Mouse (Mus musculus): ENCODE results near the gene Galnt10. TPM values are rescaled to one million over a fixed set of nuclear protein-coding genes. Genes with fewer than 3 reads are reported as not detected.

The Galnt10 gene
- polyA plus RNA-seq, 1 experiment from 2014 or later, result 11.6 TPM

DNA sequence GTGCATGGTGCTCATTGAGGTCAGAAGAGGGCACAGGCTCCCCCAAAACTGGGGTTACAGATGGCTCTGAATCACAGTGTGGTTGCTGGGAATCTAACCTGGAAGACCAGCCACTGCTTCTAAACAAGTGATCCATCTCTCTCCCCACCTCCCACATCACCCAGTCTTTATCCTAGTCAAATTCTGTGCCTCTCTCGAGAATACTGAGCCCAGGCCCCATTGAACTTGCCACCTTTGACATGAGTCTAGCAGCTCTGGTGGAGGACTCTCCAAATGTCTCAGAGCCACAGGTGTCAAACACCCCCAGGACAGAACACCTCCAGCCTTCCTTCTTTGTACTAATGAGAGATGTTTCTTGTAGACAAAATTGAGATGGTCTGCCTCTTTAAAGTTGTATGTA is 1.2 kb downstream of the Galnt10 start:
- H3K4me3 ChIP-seq (replicated peaks; ENCODE audit: low read depth, low read length), result peak overlapping the region; percentile 74
- peaks cover 23% of the 10 kb centered on the region for H3K4me1 ChIP-seq (ENCODE audit: control insufficient read depth, insufficient read depth, low read length)
- peak overlapping the region; percentile 97 for H3K4me2 ChIP-seq (ENCODE audit: low read length)
- H3K27me3 ChIP-seq (ENCODE audit: control insufficient read depth, insufficient read depth, low read length), result no peaks in the 10 kb centered on the region; the same call in 1 of the 2 replicates
- WGBS, result 8% methylated on average over 1 of the region's 1 CpGs
- H3K36me3 ChIP-seq (ENCODE audit: control insufficient read depth, insufficient read depth, low read length), result no peaks in the 10 kb centered on the region
- ATAC-seq (ENCODE audit: low FRiP score, low TSS enrichment) (no peak), DNase-seq (no peak)
- H3K9me3 ChIP-seq (ENCODE audit: control insufficient read depth, low read length), result no peaks in the 10 kb centered on the region
- H3K27ac ChIP-seq (replicated peaks; ENCODE audit: low read depth, low read length), result no peak overlapping the region
- H3K9ac ChIP-seq (replicated peaks; ENCODE audit: low read length), result no peak overlapping the region

DNA sequence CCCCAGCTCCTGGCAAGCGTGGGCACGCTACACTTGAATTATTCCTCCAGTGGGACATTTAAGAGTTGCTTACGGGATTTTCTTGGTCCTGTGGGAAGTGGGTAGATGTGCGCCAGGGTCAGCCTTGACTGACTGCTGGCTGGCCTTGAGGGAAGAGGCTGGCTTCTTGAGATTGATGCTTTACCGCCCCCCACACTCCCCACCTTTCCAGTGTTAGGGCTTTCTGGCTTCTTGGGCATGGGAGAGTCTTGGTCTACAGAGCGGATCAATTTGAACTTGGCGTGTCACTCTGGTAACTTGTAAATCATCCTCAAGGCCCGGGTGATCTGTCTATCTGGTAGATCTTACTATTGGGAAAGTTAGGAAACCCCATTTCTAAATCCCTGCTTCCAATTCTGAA is 1.7 kb downstream of the Galnt10 start:
- Histone ChIP-seq H3K4me2 (ENCODE audit: low read length) (peak overlapping the region; percentile 97), H3K4me1 (ENCODE audit: control insufficient read depth, insufficient read depth, low read length) (peaks cover 23% of the 10 kb centered on the region), H3K9me3 (ENCODE audit: control insufficient read depth, low read length) (no peaks in the 10 kb centered on the region), H3K27ac (replicated peaks; ENCODE audit: low read depth, low read length) (no peak overlapping the region), H3K9ac (replicated peaks; ENCODE audit: low read length) (no peak overlapping the region), H3K27me3 (ENCODE audit: control insufficient read depth, insufficient read depth, low read length) (no peaks in the 10 kb centered on the region; the same call in 1 of the 2 replicates), H3K4me3 (replicated peaks; ENCODE audit: low read depth, low read length) (peak overlapping the region; percentile 74), H3K36me3 (ENCODE audit: control insufficient read depth, insufficient read depth, low read length) (no peaks in the 10 kb centered on the region)
- no peak for DNase-seq
- 65% methylated on average over 8 of the region's 8 CpGs for WGBS
- ATAC-seq (ENCODE audit: low FRiP score, low TSS enrichment), result no peak

DNA sequence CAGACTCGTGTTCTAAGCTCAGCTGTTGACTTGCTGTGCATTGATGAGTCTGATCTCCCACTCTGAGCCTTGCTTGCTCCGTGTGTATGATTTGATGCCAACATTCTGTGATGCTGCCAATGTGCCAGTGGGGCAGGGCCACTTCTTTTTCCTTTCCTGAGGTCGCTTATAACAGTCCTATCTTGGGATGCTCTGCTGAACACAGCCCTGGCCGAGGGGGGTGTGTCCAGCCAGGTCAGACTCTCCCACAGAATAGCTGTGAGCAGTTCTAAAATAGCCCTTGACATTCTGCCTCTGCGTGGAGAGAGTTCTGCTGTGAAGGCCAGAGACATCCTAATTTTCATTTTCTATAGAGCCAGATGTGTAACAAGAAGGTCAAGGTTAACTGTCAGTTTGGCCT is 2.2 kb downstream of the Galnt10 start:
- no peaks in the 10 kb centered on the region; the same call in 1 of the 2 replicates for H3K27me3 ChIP-seq (ENCODE audit: control insufficient read depth, insufficient read depth, low read length)
- no peak overlapping the region for H3K27ac ChIP-seq (replicated peaks; ENCODE audit: low read depth, low read length)
- DNase-seq (no peak), ATAC-seq (ENCODE audit: low FRiP score, low TSS enrichment) (no peak)
- peak overlapping the region; percentile 97 for H3K4me2 ChIP-seq (ENCODE audit: low read length)
- H3K9ac ChIP-seq (replicated peaks; ENCODE audit: low read length), result no peak overlapping the region
- H3K4me1 ChIP-seq (ENCODE audit: control insufficient read depth, insufficient read depth, low read length), result peaks cover 23% of the 10 kb centered on the region
- H3K9me3 ChIP-seq (ENCODE audit: control insufficient read depth, low read length), result no peaks in the 10 kb centered on the region
- H3K4me3 ChIP-seq (replicated peaks; ENCODE audit: low read depth, low read length), result no peak overlapping the region; the same call in 1 of the 2 replicates
- 34% methylated on average over 5 of the region's 5 CpGs for WGBS
- H3K36me3 ChIP-seq (ENCODE audit: control insufficient read depth, insufficient read depth, low read length), result no peaks in the 10 kb centered on the region

DNA sequence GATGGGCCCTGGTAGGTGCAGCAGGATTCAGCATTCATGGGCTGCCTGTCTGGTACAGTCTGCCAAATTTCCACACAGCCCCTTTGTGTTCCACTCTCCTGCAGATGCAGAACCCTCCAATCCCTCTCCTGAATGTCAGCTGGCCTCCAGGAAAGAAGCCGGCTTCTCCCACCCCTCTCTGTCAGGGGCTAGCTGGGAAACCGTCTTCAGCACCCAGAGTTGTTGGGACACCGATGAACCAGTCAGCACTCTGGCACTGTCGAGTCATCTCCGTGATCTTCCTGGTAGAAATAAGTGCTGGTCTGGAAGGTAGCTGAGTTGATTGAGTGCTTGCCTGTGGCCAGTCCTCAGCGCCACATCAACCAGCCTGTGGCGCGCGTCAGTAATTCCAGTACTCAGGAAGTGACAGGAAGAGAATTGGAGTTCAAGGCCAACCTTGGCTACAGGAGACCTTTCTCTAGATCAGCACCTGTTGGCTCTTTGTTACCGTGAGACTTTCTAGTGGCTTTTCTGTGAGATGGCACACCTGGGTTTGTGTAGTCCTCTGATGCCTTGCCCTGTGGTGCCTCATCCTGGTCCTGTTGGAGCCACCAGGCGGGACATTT is 3.1 kb downstream of the Galnt10 start:
- no peak overlapping the region for H3K9ac ChIP-seq (replicated peaks; ENCODE audit: low read length)
- no peak overlapping the region for H3K4me2 ChIP-seq (ENCODE audit: low read length)
- no peak overlapping the region for H3K27ac ChIP-seq (replicated peaks; ENCODE audit: low read depth, low read length)
- no peaks in the 10 kb centered on the region for H3K9me3 ChIP-seq (ENCODE audit: control insufficient read depth, low read length)
- no peak overlapping the region for H3K4me3 ChIP-seq (replicated peaks; ENCODE audit: low read depth, low read length)
- 91% methylated on average over 11 of the region's 11 CpGs for WGBS
- no peaks in the 10 kb centered on the region; the same call in 1 of the 2 replicates for H3K27me3 ChIP-seq (ENCODE audit: control insufficient read depth, insufficient read depth, low read length)
- ATAC-seq (ENCODE audit: low FRiP score, low TSS enrichment), result no peak
- no peaks in the 10 kb centered on the region for H3K36me3 ChIP-seq (ENCODE audit: control insufficient read depth, insufficient read depth, low read length)
- no peak for DNase-seq
- peaks cover 23% of the 10 kb centered on the region for H3K4me1 ChIP-seq (ENCODE audit: control insufficient read depth, insufficient read depth, low read length)

DNA sequence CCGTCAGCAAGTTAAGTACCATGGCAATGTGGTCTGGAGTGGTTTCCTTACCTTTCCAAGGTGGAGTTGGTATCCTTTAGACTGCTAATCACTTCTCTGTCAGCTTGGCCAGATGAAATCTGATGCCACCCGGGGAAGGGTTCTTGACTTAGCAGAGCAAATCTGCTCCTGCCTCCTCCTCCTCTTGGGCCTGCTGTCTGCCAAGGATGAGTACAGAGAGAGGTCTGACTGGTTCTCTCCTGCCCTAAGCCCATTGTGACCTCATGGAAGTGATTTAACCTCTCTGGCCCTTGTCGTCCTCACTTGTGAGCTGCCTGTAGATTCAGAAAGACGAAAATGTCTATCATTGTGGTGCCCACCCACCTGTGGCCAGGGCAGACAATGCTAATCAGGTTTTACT is 4.0 kb downstream of the Galnt10 start:
- Histone ChIP-seq H3K4me2 (ENCODE audit: low read length) (no peak overlapping the region), H3K9me3 (ENCODE audit: control insufficient read depth, low read length) (no peaks in the 10 kb centered on the region), H3K27ac (replicated peaks; ENCODE audit: low read depth, low read length) (no peak overlapping the region), H3K9ac (replicated peaks; ENCODE audit: low read length) (no peak overlapping the region), H3K4me3 (replicated peaks; ENCODE audit: low read depth, low read length) (no peak overlapping the region), H3K27me3 (ENCODE audit: control insufficient read depth, insufficient read depth, low read length) (no peaks in the 10 kb centered on the region; the same call in 1 of the 2 replicates), H3K36me3 (ENCODE audit: control insufficient read depth, insufficient read depth, low read length) (no peaks in the 10 kb centered on the region), H3K4me1 (ENCODE audit: control insufficient read depth, insufficient read depth, low read length) (peaks cover 23% of the 10 kb centered on the region)
- DNase-seq (no peak), ATAC-seq (ENCODE audit: low FRiP score, low TSS enrichment) (no peak)
- 72% methylated on average over 4 of the region's 4 CpGs for WGBS

DNA sequence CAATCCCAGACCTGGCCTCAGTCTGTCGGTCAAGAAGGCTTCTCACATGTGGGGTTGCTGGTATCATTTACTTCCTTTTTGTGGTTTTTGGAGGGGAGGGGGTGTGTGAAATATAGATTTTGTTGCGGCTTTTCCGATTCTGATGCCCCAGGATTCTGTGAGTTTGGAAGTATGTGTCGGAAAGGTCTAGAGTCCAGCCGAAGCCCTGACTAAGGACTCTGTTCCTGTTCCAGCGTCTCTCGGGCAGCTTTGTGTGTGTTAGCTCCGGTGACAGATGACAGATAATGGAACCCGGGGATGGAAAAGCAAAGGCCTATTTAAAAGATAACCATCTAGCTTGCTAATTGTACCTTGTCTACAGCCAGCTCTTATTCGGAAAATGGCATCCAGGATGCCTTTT is 4.4 kb downstream of the Galnt10 start:
- H3K4me1 ChIP-seq (ENCODE audit: control insufficient read depth, insufficient read depth, low read length), result peaks cover 23% of the 10 kb centered on the region
- no peak overlapping the region for H3K4me2 ChIP-seq (ENCODE audit: low read length)
- H3K27me3 ChIP-seq (ENCODE audit: control insufficient read depth, insufficient read depth, low read length), result no peaks in the 10 kb centered on the region; the same call in 1 of the 2 replicates
- H3K36me3 ChIP-seq (ENCODE audit: control insufficient read depth, insufficient read depth, low read length), result no peaks in the 10 kb centered on the region
- no peaks in the 10 kb centered on the region for H3K9me3 ChIP-seq (ENCODE audit: control insufficient read depth, low read length)
- H3K4me3 ChIP-seq (replicated peaks; ENCODE audit: low read depth, low read length), result no peak overlapping the region
- no peak overlapping the region for H3K9ac ChIP-seq (replicated peaks; ENCODE audit: low read length)
- no peak overlapping the region for H3K27ac ChIP-seq (replicated peaks; ENCODE audit: low read depth, low read length)
- ATAC-seq (ENCODE audit: low FRiP score, low TSS enrichment) (no peak), DNase-seq (no peak)
- WGBS, result 87% methylated on average over 10 of the region's 10 CpGs

DNA sequence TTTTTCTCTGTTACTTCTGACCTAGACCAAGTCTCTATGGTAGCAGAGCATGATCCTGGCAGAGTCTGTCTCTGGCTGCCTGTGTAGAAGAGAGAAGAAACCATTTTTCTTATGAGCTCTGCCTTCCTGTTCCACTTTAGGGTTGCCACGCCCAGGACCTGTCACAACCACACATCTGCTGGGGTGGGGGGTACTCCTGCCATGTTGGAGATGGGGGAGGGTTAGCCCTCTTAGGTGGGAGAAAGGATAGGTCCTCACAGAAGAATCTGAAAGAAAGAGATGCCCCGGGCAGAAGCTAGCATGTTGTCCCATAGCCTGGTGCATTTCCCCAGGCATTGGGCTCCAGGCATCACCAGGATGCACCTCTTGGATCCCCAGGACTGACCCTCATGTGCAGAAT is 5.6 kb downstream of the Galnt10 start:
- DNase-seq (no peak), ATAC-seq (ENCODE audit: low FRiP score, low TSS enrichment) (no peak)
- Histone ChIP-seq H3K27me3 (ENCODE audit: control insufficient read depth, insufficient read depth, low read length) (no peaks in the 10 kb centered on the region; the same call in 1 of the 2 replicates), H3K4me2 (ENCODE audit: low read length) (no peak overlapping the region), H3K4me3 (replicated peaks; ENCODE audit: low read depth, low read length) (no peak overlapping the region), H3K9me3 (ENCODE audit: control insufficient read depth, low read length) (no peaks in the 10 kb centered on the region), H3K36me3 (ENCODE audit: control insufficient read depth, insufficient read depth, low read length) (no peaks in the 10 kb centered on the region), H3K27ac (replicated peaks; ENCODE audit: low read depth, low read length) (no peak overlapping the region), H3K4me1 (ENCODE audit: control insufficient read depth, insufficient read depth, low read length) (peaks cover 21% of the 10 kb centered on the region), H3K9ac (replicated peaks; ENCODE audit: low read length) (0 out of 2 replicates have a peak overlapping the region, but pooled peaks have one; percentile 9)
- 77% methylated on average over 2 of the region's 2 CpGs for WGBS

DNA sequence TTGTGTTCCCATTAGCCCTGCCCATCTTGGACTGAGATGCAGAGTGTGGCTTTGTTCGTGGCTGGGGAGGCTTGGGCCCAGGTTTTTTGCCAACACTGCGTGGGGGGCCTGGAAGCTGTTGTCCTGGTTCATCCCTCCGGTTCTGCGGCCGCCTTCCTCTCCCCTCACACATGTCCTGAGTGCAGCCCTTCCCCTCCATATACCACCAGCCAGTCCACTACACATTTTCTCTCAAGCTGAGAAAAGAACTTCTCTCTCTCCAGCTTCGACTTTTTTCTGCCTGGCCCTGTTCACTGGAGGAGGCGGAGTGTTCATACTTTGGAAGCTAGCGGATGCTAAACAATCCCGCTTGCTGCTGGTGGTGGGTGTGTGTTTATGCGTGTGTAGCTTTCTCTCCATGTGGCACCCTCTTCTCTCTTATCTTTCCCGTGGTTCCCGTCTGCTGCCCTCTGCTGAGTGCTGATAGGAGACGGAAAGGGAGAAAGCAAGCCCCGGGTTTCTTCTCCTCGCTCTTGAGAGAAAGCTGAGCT is 6.1 kb downstream of the Galnt10 start:
- Histone ChIP-seq H3K4me2 (ENCODE audit: low read length) (peak overlapping the region; percentile 9; the same call in 1 of the 2 replicates), H3K27ac (replicated peaks; ENCODE audit: low read depth, low read length) (no peak overlapping the region), H3K27me3 (ENCODE audit: control insufficient read depth, insufficient read depth, low read length) (no peaks in the 10 kb centered on the region; the same call in 1 of the 2 replicates), H3K9me3 (ENCODE audit: control insufficient read depth, low read length) (no peaks in the 10 kb centered on the region), H3K9ac (replicated peaks; ENCODE audit: low read length) (no peak overlapping the region), H3K4me3 (replicated peaks; ENCODE audit: low read depth, low read length) (no peak overlapping the region), H3K4me1 (ENCODE audit: control insufficient read depth, insufficient read depth, low read length) (peaks cover 21% of the 10 kb centered on the region), H3K36me3 (ENCODE audit: control insufficient read depth, insufficient read depth, low read length) (no peaks in the 10 kb centered on the region)
- ATAC-seq (ENCODE audit: low FRiP score, low TSS enrichment) (no peak), DNase-seq (peak; percentile 68)
- 35% methylated on average over 15 of the region's 15 CpGs for WGBS
